Mouse (Mus musculus) liver, adult 2 months (tissue): Measurements from ENCODE around the gene Gm5089.

Source experiments
- CTCF ChIP-seq: fragments of 200-500 bp; IDR thresholded peaks from 2 replicates; pipeline ENCODE4 v1.5.1; 2011; ENCODE audit warnings: low read depth, low read length, control low read depth
- POLR2A ChIP-seq: fragments of 200-500 bp; IDR thresholded peaks from 2 replicates; pipeline ENCODE4 v1.6.1; 2011; ENCODE audit warnings: low read length, control low read depth; ENCODE audit not compliant: insufficient read depth; ENCODE audit errors: extremely low read depth

- TF ChIP-seq POLR2A = no peak
- no peak for TF ChIP-seq CTCF
Observed at GRCm38 (mm10) chr14:122416166-122416771, 34.6 kb downstream of the Gm5089 start.
